Mouse (Mus musculus): ENCODE results near the gene Smchd1. TPM values are rescaled to one million over a fixed set of nuclear protein-coding genes. Genes with fewer than 3 reads are reported as not detected.
A peak's percentile ranks its signal among the peaks of the same experiment; 100 is the strongest.
"Not testable (repeated sequence)": the region's sequence is repeated elsewhere in the genome, so short reads cannot be mapped to it uniquely, and the experiment has no call there.

Gene Smchd1
- polyA plus RNA-seq, 1 experiment from 2014 or later: 49.4 TPM

- Histone ChIP-seq H3K9me3 (replicated peaks) (no peaks in the 10 kb centered on the region), H3K4me2 (no peak overlapping the region), H3K4me1 (0 out of 2 replicates have a peak, but pooled peaks cover 3% of the 10 kb centered on the region), H3K27ac (no peak overlapping the region), H3K36me3 (no peaks in the 10 kb centered on the region), H3K27me3 (replicated peaks) (peaks cover 9% of the 10 kb centered on the region; the same call in 1 of the 2 replicates), H3K9ac (no peak overlapping the region), H3K4me3 (no peak overlapping the region)
- WGBS (ENCODE audit: insufficient replicate concordance): 73% methylated on average over 8 of the region's 8 CpGs
- ATAC-seq: no peak
Measured at GRCm38 (mm10) chr17:71336421-71336820, 138.7 kb downstream of the Smchd1 start.

GRCm38 (mm10) chr17:71332298-71332697 lies 142.8 kb downstream of the Smchd1 start:
- no peaks in the 10 kb centered on the region for H3K36me3 ChIP-seq
- no peak overlapping the region for H3K4me3 ChIP-seq
- H3K27me3 ChIP-seq (replicated peaks): peaks cover 9% of the 10 kb centered on the region; the same call in 1 of the 2 replicates
- H3K27ac ChIP-seq: no peak overlapping the region
- 42% methylated on average over 15 of the region's 15 CpGs for WGBS (ENCODE audit: insufficient replicate concordance)
- no peak overlapping the region for H3K9ac ChIP-seq
- H3K4me1 ChIP-seq: no peaks in the 10 kb centered on the region
- no peak overlapping the region for H3K4me2 ChIP-seq
- ATAC-seq: no peak
- no peaks in the 10 kb centered on the region for H3K9me3 ChIP-seq (replicated peaks)

- ATAC-seq; H3K36me3 ChIP-seq; H3K4me2 ChIP-seq; H3K27ac ChIP-seq; H3K4me3 ChIP-seq; H3K4me1 ChIP-seq; H3K9ac ChIP-seq; H3K9me3 ChIP-seq (replicated peaks): not testable (repeated sequence)
- 68% methylated on average over 8 of the region's 8 CpGs for WGBS (ENCODE audit: insufficient replicate concordance)
- 0 out of 2 replicates have a peak, but pooled peaks cover 15% of the 10 kb centered on the region for H3K27me3 ChIP-seq (replicated peaks)
Measured at GRCm38 (mm10) chr17:71320731-71321130, 154.4 kb downstream of the Smchd1 start.

- Histone ChIP-seq H3K27ac (no peak overlapping the region), H3K4me3 (no peak overlapping the region), H3K36me3 (no peaks in the 10 kb centered on the region), H3K4me2 (no peak overlapping the region), H3K9me3 (replicated peaks) (no peaks in the 10 kb centered on the region), H3K9ac (no peak overlapping the region), H3K4me1 (no peaks in the 10 kb centered on the region), H3K27me3 (replicated peaks) (0 out of 2 replicates have a peak, but pooled peaks cover 15% of the 10 kb centered on the region)
- ATAC-seq: no peak
- 83% methylated on average over 3 of the region's 3 CpGs for WGBS (ENCODE audit: insufficient replicate concordance)
Measured at GRCm38 (mm10) chr17:71319361-71319760, 155.8 kb downstream of the Smchd1 start.

GRCm38 (mm10) chr17:71317571-71317970 lies 157.6 kb downstream of the Smchd1 start:
- H3K27ac ChIP-seq: no peak overlapping the region
- no peak for ATAC-seq
- H3K9ac ChIP-seq: no peak overlapping the region
- H3K9me3 ChIP-seq (replicated peaks): no peaks in the 10 kb centered on the region
- WGBS (ENCODE audit: insufficient replicate concordance): 78% methylated on average over 4 of the region's 4 CpGs
- no peaks in the 10 kb centered on the region for H3K4me1 ChIP-seq
- 0 out of 2 replicates have a peak, but pooled peaks cover 15% of the 10 kb centered on the region for H3K27me3 ChIP-seq (replicated peaks)
- H3K36me3 ChIP-seq: no peaks in the 10 kb centered on the region
- no peak overlapping the region for H3K4me3 ChIP-seq
- no peak overlapping the region for H3K4me2 ChIP-seq

GRCm38 (mm10) chr17:71314315-71314714 lies 160.8 kb downstream of the Smchd1 start:
- WGBS (ENCODE audit: insufficient replicate concordance): 65% methylated on average over 4 of the region's 4 CpGs
- Histone ChIP-seq H3K9me3 (replicated peaks) (no peaks in the 10 kb centered on the region), H3K9ac (no peak overlapping the region), H3K4me1 (peaks cover 27% of the 10 kb centered on the region), H3K27me3 (replicated peaks) (peaks cover 23% of the 10 kb centered on the region; the same call in 1 of the 2 replicates), H3K4me3 (no peak overlapping the region), H3K4me2 (no peak overlapping the region), H3K36me3 (no peaks in the 10 kb centered on the region), H3K27ac (no peak overlapping the region)
- no peak for ATAC-seq

GRCm38 (mm10) chr17:71311340-71312171 lies 163.6 kb downstream of the Smchd1 start, which contains the start of gene Emilin2:
Gene Emilin2, minus strand, starts transcription at chr17:71311978.
- H3K9me3 ChIP-seq (replicated peaks): no peaks in the 10 kb centered on the region
- peak within 1 kb of the TSS; percentile 91 for H3K9ac ChIP-seq
- H3K27ac ChIP-seq: peak within 1 kb of the TSS; percentile 73
- peaks cover 3% of the 10 kb centered on the region; the same call in 1 of the 2 replicates for H3K36me3 ChIP-seq
- peak within 1 kb of the TSS; percentile 96 for H3K4me2 ChIP-seq
- peaks cover 19% of the 10 kb centered on the region; the same call in 1 of the 2 replicates for H3K27me3 ChIP-seq (replicated peaks)
- H3K4me1 ChIP-seq: peaks cover 41% of the 10 kb centered on the region
- H3K4me3 ChIP-seq: peak within 1 kb of the TSS; percentile 76
- peak; percentile 42 for ATAC-seq
- 7% methylated on average over 20 of the region's 20 CpGs for WGBS (ENCODE audit: insufficient replicate concordance)

GRCm38 (mm10) chr17:71310486-71311339 lies 164.4 kb downstream of the Smchd1 start:
- H3K4me1 ChIP-seq: peaks cover 45% of the 10 kb centered on the region
- peak overlapping the region; percentile 73 for H3K27ac ChIP-seq
- peak overlapping the region; percentile 91 for H3K9ac ChIP-seq
- H3K27me3 ChIP-seq (replicated peaks): peaks cover 19% of the 10 kb centered on the region; the same call in 1 of the 2 replicates
- H3K4me2 ChIP-seq: peak overlapping the region; percentile 96
- no peaks in the 10 kb centered on the region for H3K9me3 ChIP-seq (replicated peaks)
- WGBS (ENCODE audit: insufficient replicate concordance): under 1% methylated on average over 66 of the region's 67 CpGs
- H3K36me3 ChIP-seq: peaks cover 8% of the 10 kb centered on the region
- H3K4me3 ChIP-seq: peak overlapping the region; percentile 76
- peak; percentile 69 for ATAC-seq

GRCm38 (mm10) chr17:71309711-71310485 lies 165.2 kb downstream of the Smchd1 start:
- Histone ChIP-seq H3K4me1 (peaks cover 45% of the 10 kb centered on the region), H3K4me2 (peak overlapping the region; percentile 96), H3K27ac (peak overlapping the region; percentile 73), H3K4me3 (peak overlapping the region; percentile 76), H3K9me3 (replicated peaks) (no peaks in the 10 kb centered on the region), H3K27me3 (replicated peaks) (peaks cover 19% of the 10 kb centered on the region; the same call in 1 of the 2 replicates), H3K36me3 (peaks cover 11% of the 10 kb centered on the region), H3K9ac (peak overlapping the region; percentile 91)
- ATAC-seq: peak; percentile 39
- 11% methylated on average over 23 of the region's 23 CpGs for WGBS (ENCODE audit: insufficient replicate concordance)

- peaks cover 11% of the 10 kb centered on the region for H3K36me3 ChIP-seq
- peak overlapping the region; percentile 76; the same call in 1 of the 2 replicates for H3K4me3 ChIP-seq
- peak overlapping the region; percentile 96 for H3K4me2 ChIP-seq
- no peaks in the 10 kb centered on the region for H3K9me3 ChIP-seq (replicated peaks)
- peaks cover 45% of the 10 kb centered on the region for H3K4me1 ChIP-seq
- peak overlapping the region; percentile 91; the same call in 1 of the 2 replicates for H3K9ac ChIP-seq
- 65% methylated on average over 14 of the region's 14 CpGs for WGBS (ENCODE audit: insufficient replicate concordance)
- H3K27ac ChIP-seq: no peak overlapping the region
- ATAC-seq: no peak
- H3K27me3 ChIP-seq (replicated peaks): peaks cover 19% of the 10 kb centered on the region; the same call in 1 of the 2 replicates
Measured at GRCm38 (mm10) chr17:71309141-71309540, 166.0 kb downstream of the Smchd1 start.

GRCm38 (mm10) chr17:71308296-71308695 lies 166.8 kb downstream of the Smchd1 start:
- Histone ChIP-seq H3K27me3 (replicated peaks) (peaks cover 19% of the 10 kb centered on the region; the same call in 1 of the 2 replicates), H3K4me2 (no peak overlapping the region), H3K4me3 (no peak overlapping the region), H3K4me1 (peaks cover 46% of the 10 kb centered on the region), H3K27ac (no peak overlapping the region), H3K9ac (no peak overlapping the region), H3K9me3 (replicated peaks) (no peaks in the 10 kb centered on the region), H3K36me3 (peaks cover 12% of the 10 kb centered on the region)
- no peak for ATAC-seq
- 88% methylated on average over 5 of the region's 5 CpGs for WGBS (ENCODE audit: insufficient replicate concordance)

All from liver, embryonic 12.5 days (tissue).